Mouse (Mus musculus) heart, postnatal 0 days (tissue): ENCODE data around the gene Amfr. TPM values are rescaled to one million over a fixed set of nuclear protein-coding genes. Genes with fewer than 3 reads are reported as not detected.

ENCODE experiments used
- ATAC-seq: fragments of 200-750 bp; cut with Nextera tagmentation; 2 replicates; pipeline ENCODE4 v1.8.0; 2017; ENCODE audit warnings: low read depth, moderate number of reproducible peaks, moderate library complexity; ENCODE audit not compliant: insufficient read depth
- DNase-seq: peaks from one replicate; pipeline ENCODE4 v3.0.0-alpha.2; 2016; ENCODE audit warnings: low spot score
- H3K27ac ChIP-seq: fragments of 300-500 bp; sonication (generic); 2 replicates; pipeline ENCODE4 v1.5.1; 2014; ENCODE audit warnings: low read depth, mild to moderate bottlenecking
- H3K27me3 ChIP-seq: fragments of 300-500 bp; sonication (generic); 2 replicates; pipeline ENCODE4 v1.6.1; 2014; ENCODE audit warnings: low read length, mixed read lengths; ENCODE audit not compliant: control insufficient read depth, insufficient read depth
- H3K36me3 ChIP-seq: fragments of 300-500 bp; sonication (generic); replicated peaks from 2 replicates; pipeline ENCODE4 v1.6.1; 2014; ENCODE audit warnings: low read length, mixed read lengths; ENCODE audit not compliant: control insufficient read depth, insufficient read depth
- H3K4me1 ChIP-seq: fragments of 300-500 bp; sonication (generic); 2 replicates; pipeline ENCODE4 v1.6.1; 2014; ENCODE audit warnings: antibody characterized with exemption; ENCODE audit not compliant: control insufficient read depth, insufficient read depth
- H3K4me2 ChIP-seq: fragments of 300-500 bp; sonication (generic); 2 replicates; pipeline ENCODE4 v1.6.1; 2014; ENCODE audit warnings: low read depth, mild to moderate bottlenecking, low read length, moderate library complexity
- H3K4me3 ChIP-seq: fragments of 300-500 bp; sonication (generic); 2 replicates; pipeline ENCODE4 v1.5.1; 2014; ENCODE audit warnings: low read depth, low read length
- H3K9ac ChIP-seq: fragments of 300-500 bp; sonication (generic); replicated peaks from 2 replicates; pipeline ENCODE4 v1.6.1; 2014; ENCODE audit warnings: low read depth, low read length, mixed read lengths
- H3K9me3 ChIP-seq: fragments of 300-500 bp; sonication (generic); replicated peaks from 2 replicates; pipeline ENCODE4 v1.6.1; 2016; ENCODE audit warnings: low read length; ENCODE audit not compliant: control insufficient read depth
- CTCF ChIP-seq: IDR thresholded peaks from 2 replicates; pipeline ENCODE4 v1.5.1; 2016; ENCODE audit warnings: antibody characterized with exemption, control low read depth, low read depth
- EP300 ChIP-seq: IDR thresholded peaks from 2 replicates; pipeline ENCODE4 v1.6.1; 2016; ENCODE audit warnings: antibody characterized with exemption, low read depth
- WGBS: fragments of 180-500 bp; shearing (Covaris S2); extraction: QIAGEN DNeasy Blood & Tissue Kit; methylation state at CpG from one replicate; pipeline ENCODE4 v1.1.7; 2014; 5-methylcytosine and 5-hydroxymethylcytosine counted together
- polyA plus RNA-seq: library from polyadenylated mRNA; unstranded; fragments of >200 nt; fragmentation: Nextera tagmentation; extraction: Ambion mirVana; gene quantifications from 2 replicates; pipeline ENCODE4 v1.2.1, GENCODE M21; 2015
- total RNA-seq: library from RNA; depleted of rRNA; stranded (reverse); fragments of >200 nt; gene quantifications from 2 replicates; pipeline ENCODE4 v1.2.3, GENCODE M21; 2014; ENCODE audit warnings: low replicate concordance

The Amfr gene
- total and polyA plus RNA-seq, 2 experiments from 2014 or later = 57.0 to 148 TPM

GRCm38 (mm10) chr8:94013026-94013612, 477 bp upstream of the Amfr start:
- Histone ChIP-seq H3K27me3 (no peaks in the 10 kb centered on the region), H3K27ac (peak overlapping the region; percentile 97), H3K9me3 (no peaks in the 10 kb centered on the region), H3K4me1 (peaks cover 15% of the 10 kb centered on the region), H3K4me2 (peak overlapping the region; percentile 98), H3K4me3 (peak overlapping the region; percentile 97), H3K36me3 (no peaks in the 10 kb centered on the region), H3K9ac (peak overlapping the region; percentile 93)
- no peak for TF ChIP-seq EP300
- no peak for TF ChIP-seq CTCF
- WGBS = 17% methylated on average over 7 of the region's 7 CpGs
- ATAC-seq = no peak
- DNase-seq = no peak

GRCm38 (mm10) chr8:94011076-94012012, 1.3 kb downstream of the Amfr start:
- Histone ChIP-seq H3K9me3 (no peaks in the 10 kb centered on the region), H3K27ac (peak overlapping the region; percentile 97), H3K36me3 (no peaks in the 10 kb centered on the region), H3K9ac (peak overlapping the region; percentile 93), H3K4me3 (peak overlapping the region; percentile 97), H3K4me1 (peaks cover 15% of the 10 kb centered on the region), H3K27me3 (no peaks in the 10 kb centered on the region), H3K4me2 (peak overlapping the region; percentile 98)
- WGBS = 4% methylated on average over 48 of the region's 48 CpGs
- ATAC-seq = no peak
- TF ChIP-seq EP300 = no peak
- no peak for TF ChIP-seq CTCF
- DNase-seq = peak; percentile 13

DNA sequence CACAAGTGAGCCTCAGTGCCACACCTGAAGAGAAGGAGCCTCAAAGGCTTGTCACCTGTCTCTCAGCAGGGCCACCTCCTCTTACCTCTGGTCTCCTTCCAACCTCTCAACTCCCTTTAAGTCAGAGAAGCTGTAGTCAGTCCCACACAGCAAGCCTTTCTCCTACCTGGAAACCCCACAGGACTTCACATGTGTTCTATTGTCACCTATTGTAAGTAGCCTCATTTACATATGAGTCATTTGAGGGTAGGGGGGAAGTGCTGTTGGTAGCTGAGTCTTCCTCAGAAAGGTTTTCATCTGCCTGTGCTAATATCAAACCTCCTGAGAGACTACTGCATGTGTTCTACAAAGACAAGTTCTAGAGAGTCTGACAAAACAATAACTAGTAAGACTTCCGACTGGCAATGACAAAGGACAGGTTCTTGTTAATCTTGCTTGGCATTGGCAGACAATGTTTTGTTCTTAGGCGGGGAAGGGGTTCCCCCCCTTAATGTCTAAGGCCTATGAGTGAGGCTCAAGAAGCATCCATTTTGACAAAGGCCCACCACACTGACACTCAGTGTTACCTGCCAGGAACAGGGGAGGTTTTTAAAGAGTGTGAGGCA, 2.4 kb downstream of the Amfr start:
- H3K4me2 ChIP-seq = no peak overlapping the region
- no peak for ATAC-seq
- H3K27ac ChIP-seq = no peak overlapping the region
- no peak overlapping the region for H3K9ac ChIP-seq
- TF ChIP-seq EP300 = no peak
- TF ChIP-seq CTCF = no peak
- 69% methylated on average over 2 of the region's 2 CpGs for WGBS
- peaks cover 15% of the 10 kb centered on the region for H3K4me1 ChIP-seq
- H3K27me3 ChIP-seq = no peaks in the 10 kb centered on the region
- H3K9me3 ChIP-seq = no peaks in the 10 kb centered on the region
- no peaks in the 10 kb centered on the region for H3K36me3 ChIP-seq
- no peak for DNase-seq
- H3K4me3 ChIP-seq = no peak overlapping the region

GRCm38 (mm10) chr8:94009243-94009845, 3.3 kb downstream of the Amfr start:
- ATAC-seq = no peak
- no peak for DNase-seq
- Histone ChIP-seq H3K36me3 (no peaks in the 10 kb centered on the region; the same call in 1 of the 2 replicates), H3K4me2 (0 out of 2 replicates have a peak overlapping the region, but pooled peaks have one; percentile 9), H3K27ac (no peak overlapping the region; the same call in 1 of the 2 replicates), H3K4me3 (no peak overlapping the region), H3K9ac (0 out of 2 replicates have a peak overlapping the region, but pooled peaks have one; percentile 8), H3K9me3 (no peaks in the 10 kb centered on the region), H3K27me3 (no peaks in the 10 kb centered on the region), H3K4me1 (peaks cover 15% of the 10 kb centered on the region)
- WGBS = 47% methylated on average over 15 of the region's 15 CpGs
- TF ChIP-seq EP300 (no peak), CTCF (no peak)

DNA sequence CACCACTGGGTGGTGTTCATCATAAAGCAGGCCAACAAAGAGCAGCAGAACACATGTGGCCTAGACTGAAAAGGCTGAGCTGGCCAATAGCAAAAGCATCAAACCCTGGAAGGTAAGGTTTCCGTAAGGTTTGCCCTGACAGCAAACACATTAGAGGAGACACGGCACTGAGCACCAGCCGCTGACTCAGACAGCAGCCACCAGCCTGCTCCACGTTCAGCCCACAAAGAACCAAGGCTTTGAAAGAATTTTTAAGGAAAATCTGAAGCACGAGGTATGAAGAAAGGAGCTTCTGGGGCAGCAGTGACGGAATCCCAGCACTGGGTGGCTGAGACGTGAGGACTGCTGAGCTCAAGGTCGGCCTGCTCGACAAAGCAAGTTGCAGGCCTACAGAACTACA, 8.5 kb downstream of the Amfr start:
- H3K36me3 ChIP-seq = peaks cover 42% of the 10 kb centered on the region

More for the DNA sequence above, 8.5 kb downstream of the Amfr start:
- DNase-seq (no peak), ATAC-seq (no peak)
- TF ChIP-seq CTCF = no peak
- TF ChIP-seq EP300 = no peak
- no peak overlapping the region for H3K4me2 ChIP-seq
- no peak overlapping the region for H3K27ac ChIP-seq
- H3K27me3 ChIP-seq = no peaks in the 10 kb centered on the region
- no peak overlapping the region for H3K4me3 ChIP-seq
- 85% methylated on average over 9 of the region's 9 CpGs for WGBS
- H3K4me1 ChIP-seq = peaks cover 4% of the 10 kb centered on the region
- no peak overlapping the region for H3K9ac ChIP-seq
- no peaks in the 10 kb centered on the region for H3K9me3 ChIP-seq
